Mouse (Mus musculus) urinary bladder, adult 18-20 months (tissue): Measurements from ENCODE around the gene Gtf2h5.

Experiments used
- DNase-seq, 2 experiments: peaks; one replicate each; pipeline ENCODE4 v3.0.0; 2022; ENCODE audit warnings: low spot score in 2 of 2, mixed read lengths in 2 of 2

Gene Gtf2h5

DNA sequence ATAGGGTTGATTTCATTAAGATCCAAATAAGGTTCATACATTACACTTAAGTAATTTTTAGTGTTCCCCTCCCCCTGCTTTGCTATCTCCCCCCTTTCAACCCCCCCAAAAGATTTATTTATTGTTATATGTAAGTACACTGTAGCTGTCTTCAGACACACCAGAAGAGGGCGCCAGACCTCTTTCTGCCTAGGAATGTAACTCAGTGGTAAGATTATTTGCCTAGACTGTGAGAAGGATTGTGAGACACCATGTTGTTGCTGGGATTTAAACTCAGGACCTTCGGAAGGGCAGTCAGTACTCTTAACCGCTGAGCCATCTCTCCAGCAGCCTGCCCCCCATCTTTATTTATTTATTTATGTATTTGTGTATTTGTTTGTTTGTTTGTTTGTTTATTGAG lies 31.4 kb downstream of the Gtf2h5 start:
- no peak for DNase-seq

DNA sequence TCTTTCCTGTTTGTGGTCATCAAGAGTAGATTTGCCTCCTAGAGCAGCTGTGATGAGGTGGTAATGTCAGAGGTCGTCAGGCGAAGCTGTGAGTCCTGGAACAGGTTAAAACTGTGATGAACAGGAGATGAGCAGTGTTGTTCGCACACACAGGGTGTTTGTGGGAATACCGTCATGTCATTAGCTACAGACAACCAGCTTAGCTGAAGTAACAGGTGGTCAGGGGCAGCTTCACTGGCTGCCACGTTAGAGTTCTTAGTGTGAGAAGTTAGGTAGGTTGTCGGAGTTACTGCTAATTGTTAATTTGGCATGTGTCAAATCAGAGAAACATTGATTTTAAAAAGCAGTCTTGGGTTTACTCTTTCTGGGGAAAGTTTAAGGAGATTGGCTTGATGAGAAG lies 34.1 kb downstream of the Gtf2h5 start:
- DNase-seq: no peak

DNA sequence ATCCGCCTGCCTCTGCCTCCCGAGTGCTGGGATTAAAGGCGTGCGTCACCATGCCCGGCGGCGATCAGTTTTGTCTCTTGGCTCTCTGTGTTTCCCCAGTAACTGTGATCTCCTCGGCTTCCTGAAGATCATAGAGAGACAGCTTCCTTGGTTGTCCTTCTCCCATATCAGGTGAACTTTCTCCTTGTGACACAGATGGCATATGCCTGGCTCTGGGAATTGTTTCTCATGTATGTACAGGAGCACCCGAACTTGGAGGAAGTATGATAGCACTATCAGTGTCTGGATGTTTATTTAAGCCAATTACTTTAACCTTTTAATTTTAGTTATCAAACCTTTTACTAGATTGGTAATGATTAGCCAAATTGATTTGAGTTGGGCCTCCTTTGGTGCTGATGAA lies 35.5 kb downstream of the Gtf2h5 start:
- no peak for DNase-seq

DNA sequence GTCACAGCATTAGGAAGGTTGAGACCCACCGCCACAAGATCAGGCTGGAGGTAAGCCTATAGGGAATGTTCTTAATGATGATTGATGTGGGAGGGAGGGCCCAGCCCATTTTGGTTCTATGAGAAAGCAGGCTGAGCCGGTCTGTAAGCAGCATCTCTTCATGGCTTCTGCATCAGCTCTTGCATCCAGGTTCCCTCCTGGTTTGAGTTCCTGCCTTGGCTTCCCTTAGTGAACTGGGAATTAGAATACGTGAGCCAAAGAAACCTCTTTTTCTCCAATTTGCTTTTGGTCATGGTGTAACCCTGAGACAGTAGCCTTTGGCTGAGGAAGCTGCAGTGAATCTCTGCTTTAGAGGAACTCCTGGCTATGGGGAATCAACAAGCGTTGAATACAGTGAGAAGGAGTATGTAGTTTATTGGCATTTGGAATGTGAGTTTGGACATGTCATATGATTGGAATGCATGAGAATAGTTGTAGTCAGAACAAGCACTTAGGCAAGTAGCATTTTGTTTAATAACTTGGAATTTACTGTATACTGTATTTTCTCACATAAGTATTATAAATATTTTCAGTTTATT lies 37.7 kb downstream of the Gtf2h5 start:
- no peak for DNase-seq

DNA sequence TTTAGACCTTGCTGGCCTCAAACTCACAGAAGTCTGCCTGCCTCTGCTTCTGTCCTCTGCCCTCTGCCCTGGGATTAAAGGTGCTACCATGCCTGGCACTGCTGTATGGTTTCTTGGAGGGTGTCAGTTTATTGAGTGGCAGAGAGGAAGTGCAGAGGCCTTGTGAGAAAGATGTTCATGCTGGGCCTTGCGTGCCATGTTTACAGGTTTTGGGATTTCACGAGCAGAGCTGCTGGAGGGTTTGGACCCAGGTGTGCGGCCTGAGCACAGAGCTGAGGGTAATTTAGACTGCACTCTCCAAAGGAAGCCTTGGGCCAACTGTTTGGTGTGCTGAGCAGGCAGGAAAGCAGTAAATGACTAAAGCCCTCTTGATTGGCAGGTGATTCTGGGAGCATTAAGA lies 38.3 kb downstream of the Gtf2h5 start:
- no peak for DNase-seq

DNA sequence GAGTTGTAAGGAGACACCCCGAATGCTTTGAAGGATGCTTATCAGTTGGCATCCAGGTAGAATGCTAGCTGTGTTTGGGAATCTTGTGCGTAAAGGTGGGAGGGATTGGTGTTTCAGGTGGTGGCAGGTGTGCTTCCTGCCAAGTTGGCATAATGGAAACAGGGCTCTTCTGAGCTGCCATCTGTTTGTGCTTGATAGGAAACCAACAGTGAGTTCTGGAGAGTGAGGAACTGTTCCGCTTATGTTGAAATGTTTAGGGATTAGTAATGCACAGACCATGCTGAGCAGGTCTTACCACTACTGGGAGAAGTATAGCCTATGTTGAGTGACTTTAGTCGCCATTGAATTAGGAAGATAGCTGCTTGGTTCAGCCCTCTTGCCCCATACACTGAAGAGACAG lies 39.3 kb downstream of the Gtf2h5 start:
- DNase-seq: no peak

DNA sequence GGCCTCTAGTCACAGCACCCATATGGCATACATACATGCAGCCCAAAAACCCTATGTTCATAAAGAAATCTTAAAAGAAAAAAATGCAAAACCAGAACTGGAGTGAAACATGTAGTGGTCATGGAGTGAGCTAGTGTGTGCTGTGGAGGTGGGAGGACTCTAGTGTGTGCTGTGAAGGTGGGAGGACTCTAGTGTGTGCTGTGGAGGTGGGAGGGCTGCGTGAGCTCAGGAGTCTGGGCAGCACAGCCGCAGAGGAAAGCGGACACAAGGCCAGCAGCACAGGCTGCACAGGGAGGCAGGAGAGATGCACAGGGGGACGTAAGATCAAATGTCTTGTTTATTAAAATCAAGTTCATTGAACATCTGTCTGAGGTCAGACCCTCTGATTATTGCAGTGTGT lies 44.2 kb downstream of the Gtf2h5 start:
- no peak for DNase-seq

DNA sequence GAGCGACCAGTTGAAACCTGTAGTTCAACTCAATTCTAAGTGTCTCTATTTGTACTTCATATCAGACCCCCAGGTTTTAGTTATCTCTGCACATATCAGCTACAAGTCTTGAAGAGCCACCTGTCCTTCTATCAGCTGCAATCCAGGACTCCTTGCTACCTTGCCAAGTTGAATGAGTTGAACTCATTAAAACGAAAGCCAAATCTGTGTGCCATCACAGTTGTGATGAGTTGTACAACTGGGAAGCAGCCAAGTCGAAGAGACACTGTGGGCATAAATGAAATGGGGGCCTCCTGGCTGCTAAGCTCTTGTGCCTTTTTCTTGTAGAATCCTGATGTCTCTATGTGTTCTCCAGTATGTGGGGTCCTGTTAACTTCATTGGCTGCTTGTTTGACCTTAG lies 45.9 kb downstream of the Gtf2h5 start:
- DNase-seq: no peak

DNA sequence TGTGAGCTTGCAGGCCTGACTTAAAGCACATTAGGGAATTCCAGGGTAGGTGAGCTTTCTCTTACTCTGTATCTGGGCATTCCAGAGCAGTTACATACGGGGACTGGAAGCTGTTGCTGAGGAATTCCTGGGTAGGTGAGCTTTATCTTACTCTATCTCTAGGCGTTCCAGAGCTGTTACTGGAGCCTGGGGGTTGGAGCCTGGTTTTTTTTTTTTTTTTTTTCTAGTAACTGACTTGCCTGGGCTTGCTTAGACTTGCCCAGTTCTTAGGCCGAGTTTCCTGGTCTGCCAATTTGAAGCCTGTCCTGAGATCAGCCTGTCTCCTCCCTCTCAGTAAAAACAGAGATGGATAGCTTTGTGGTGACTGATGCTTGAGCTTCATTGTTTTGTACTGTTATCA lies 48.5 kb downstream of the Gtf2h5 start:
- DNase-seq: no peak

DNA sequence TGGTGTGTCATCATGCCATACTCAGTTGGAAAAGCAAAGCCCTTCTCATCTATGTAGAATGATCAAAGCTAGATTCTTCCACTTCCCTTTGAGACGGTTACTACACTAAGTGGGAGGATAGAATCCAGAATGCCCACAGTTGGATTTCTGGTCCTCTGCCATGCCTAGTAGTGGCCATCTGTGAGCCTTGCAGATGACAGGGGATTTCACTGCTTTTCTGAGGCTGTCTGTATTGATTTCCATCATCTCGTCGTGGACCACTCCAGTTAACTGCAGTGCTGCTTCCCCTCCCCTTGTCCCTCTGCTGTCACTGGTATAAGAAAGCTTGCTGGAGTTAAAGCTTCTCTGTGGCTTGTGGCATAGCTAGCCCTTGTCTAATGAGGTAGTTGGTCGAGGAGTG lies 49.8 kb downstream of the Gtf2h5 start:
- DNase-seq: no peak

DNA sequence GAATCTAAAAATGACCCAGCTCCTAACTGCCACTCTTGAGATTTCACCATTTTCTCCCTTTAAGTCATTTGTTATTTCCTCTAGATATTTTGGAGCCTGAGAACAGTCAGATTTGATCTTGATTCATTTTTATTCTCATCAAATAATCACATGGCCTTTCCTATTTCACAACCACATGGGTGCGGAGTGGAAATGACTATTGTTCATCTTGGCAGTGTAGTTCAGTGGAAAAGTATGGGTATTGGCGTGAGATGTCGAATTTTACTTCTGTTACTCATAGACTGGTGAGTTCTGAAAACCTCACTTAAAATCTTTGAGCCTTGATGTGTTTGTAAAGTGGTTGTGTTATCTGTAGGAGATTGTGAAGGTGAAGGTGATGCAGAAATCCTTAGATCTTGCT lies 51.5 kb downstream of the Gtf2h5 start:
- no peak for DNase-seq
